Mouse (Mus musculus): ENCODE measurements around the gene Grb2.

DNA sequence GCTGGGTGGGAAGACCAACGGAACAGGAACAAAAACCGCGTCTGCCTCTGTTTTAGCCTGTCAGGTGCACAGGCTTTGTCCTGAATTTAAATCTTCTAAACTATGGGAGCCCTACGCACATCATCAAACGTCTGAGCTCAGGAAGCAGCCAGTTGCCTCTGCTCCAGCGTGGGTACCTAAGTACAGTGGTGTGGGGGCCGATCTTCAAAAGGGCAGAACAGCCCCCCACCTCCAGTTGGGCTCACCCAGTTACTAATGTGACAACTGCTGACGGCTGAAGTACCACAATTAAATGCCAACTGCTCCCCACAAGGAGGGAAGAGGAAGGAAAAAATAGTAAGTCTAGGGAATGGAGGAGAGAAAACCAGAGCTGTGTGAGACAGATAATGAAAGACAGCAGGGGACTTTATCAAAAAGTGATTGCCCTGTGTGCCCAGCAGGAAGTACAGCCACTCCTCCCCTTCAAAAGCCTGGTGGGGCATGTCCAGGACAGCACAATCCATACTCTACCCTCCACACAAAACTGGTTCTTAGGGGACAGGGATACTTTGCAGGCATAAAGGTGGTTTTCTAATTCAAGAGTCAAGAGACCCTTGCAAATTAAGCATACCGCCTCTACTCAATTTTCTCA is 34.0 kb downstream of the Grb2 start:
- TF ChIP-seq GATA1 (IDR thresholded peaks at IDR 0.05; ENCODE audit: low read length) = no peak
- TF ChIP-seq TAL1 (IDR thresholded peaks at IDR 0.05; ENCODE audit: low read length) = no peak
